Mouse (Mus musculus): ENCODE data around the gene Hs3st4. TPM values are rescaled to one million over a fixed set of nuclear protein-coding genes. Genes with fewer than 3 reads are reported as not detected.

Hs3st4 gene
- not detected in 2 replicates for total RNA-seq (2015)
- not detected in 2 replicates for total RNA-seq (2017)

DNA sequence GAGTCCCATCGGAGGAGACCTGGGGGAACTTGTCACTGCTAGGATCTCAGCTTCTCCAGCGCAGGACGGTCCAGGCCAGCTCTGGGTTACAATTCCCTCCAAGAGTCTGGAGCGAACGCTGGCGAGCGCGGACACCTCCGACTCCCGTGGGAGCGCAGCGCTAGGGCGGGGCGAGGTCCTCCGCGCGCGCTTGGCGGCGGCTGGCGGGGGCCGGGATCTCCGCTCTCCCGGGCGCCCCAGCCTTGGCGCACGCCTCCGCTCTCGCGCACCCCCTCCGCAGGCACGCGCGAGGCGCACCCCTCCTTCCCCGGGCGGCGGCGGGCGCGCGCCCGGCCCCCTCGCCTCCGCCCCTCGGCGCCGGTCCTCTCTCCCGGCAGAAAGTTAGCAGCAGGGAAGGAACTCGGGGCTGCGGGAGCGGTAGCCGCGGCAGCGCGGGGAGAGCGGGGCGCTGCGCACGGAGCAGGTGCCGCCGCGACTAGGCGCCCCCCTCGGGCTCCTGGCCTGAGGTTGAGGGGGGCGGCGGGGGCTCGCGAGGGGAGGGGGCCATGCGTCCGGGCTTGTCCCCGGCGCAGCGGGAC lies at the start of gene Hs3st4:
Gene Hs3st4, plus strand, starts transcription at position 409 of the 578 bp plus-strand sequence.
- no peak for ATAC-seq (ENCODE audit: poor library complexity, severe bottlenecking)

DNA sequence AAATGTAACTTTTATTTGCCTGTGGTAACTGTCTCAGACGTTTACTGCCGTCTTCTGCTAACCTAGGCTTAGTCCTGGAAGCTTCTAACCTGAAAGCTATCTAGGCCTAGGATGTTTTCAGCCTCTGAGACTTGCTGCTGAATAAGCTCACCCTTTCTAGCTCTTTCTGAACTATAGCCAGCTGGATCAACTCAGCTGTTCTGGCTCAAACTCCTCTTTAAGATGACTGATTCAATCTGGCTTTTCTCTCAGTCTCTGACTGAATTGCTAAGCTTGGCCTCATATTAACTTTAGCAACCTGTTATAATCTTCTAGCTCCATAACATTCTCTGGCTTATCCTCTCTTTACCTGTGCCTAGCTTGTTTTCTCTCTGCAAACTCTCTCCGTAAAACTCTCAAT lies 35.8 kb upstream of the Hs3st4 start:
- no peak for ATAC-seq (ENCODE audit: poor library complexity, severe bottlenecking)

DNA sequence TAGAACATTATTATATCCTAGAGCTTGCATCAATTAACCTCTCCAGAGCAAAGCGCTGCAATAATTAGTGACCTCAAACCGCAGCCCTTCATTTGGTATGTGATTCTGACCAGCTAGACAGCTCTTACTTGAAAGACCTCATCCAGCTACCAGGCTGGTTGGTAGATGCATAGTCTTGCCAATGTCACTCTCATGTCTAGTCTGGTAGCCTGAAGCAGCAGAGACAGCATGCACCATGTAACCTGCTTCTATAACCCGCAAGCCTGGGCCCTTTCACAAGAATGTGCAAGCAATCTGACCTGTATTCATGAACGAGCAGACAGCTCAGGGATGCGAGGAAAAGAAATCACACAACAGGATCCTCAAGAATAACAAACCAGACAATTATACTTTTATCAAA lies 19.6 kb upstream of the Hs3st4 start:
- no peak for ATAC-seq (ENCODE audit: poor library complexity, severe bottlenecking)

DNA sequence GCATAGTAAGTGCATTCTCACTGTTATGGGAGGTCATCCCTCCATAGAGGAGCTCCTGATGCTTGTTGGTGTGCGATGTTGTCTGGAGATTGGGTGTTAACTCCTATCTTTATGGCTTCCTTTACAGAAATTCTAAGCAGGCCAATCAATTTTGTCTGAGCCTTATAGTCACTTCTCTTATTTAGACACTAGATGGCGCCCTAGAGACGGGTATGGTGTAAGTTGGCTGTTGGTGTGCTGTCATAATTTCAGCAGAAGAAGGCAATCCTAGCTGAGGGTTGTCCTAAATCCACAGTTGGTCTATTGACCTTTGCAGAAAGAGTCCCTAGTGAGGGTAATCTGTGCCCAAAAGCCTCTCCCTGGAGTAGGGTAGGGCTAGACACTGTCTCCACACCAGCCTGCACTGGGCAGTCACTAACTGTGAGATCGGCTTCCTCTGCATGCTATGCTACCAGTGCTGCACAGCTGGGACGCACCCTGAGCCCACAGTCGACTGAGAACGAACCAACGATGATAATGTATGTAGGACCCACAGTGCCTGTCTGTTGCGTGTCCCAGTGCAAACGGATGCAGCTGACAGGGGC lies 18.0 kb upstream of the Hs3st4 start:
- ATAC-seq (ENCODE audit: poor library complexity, severe bottlenecking): peak; percentile 35; the same call in 1 of the 2 replicates

DNA sequence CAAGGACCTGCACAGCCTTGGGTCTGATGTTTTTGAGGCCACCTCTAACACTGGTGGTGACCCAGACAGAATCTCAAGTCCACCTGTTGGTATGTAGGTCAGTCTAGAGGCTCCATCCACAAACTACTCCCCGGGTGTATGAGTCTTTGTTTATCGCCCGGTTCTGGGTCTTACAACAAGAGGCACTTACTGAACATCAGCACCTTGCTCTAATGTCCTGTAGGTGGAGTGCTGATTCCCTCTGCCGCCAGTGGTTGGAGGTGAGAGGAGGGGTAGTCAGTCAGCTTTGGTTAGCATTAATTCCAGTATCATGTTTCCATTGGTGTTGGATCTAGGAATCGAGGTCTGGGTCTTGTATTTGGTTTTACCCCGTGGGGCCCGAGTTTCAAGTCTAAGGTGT lies 17.2 kb upstream of the Hs3st4 start:
- no peak for ATAC-seq (ENCODE audit: poor library complexity, severe bottlenecking)

DNA sequence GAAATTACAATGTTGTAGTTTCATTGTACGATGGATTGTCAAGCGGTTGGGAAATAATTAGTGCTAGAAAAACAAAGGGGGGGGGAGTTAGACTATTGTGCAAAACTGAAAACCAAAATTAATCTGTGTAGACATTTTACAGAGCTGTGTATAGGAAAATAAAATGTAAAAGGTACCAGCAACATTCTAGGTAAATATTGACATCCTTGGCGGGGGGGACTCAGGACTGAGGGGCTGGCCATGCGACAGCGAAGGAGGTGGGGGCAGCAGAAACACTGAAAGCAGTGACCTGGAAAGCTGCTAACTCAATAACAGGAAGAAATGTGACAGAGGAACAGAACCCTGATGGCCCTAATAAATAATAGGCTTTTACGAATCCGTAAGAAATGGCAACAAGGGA lies 7.2 kb upstream of the Hs3st4 start:
- no peak for ATAC-seq (ENCODE audit: poor library complexity, severe bottlenecking)

DNA sequence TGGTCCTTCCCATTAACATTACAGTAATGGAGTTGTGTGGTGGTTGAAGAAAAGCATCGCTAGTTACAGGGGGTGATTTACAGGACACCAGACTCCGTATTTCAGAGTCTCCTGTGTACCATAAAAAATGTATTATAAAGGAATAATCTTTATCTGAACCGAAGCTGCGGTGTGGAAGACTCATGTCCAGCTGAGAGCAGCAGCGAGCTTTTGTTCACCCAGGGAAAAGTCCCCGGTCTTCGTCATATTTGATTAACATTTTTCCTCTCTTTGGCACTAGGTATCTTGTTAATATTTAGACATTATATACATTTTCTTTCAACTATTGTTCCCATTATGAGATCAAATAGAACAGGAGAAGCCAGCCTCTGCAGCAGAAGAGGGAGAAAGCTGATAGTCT lies 1.2 kb upstream of the Hs3st4 start:
- no peak for ATAC-seq (ENCODE audit: poor library complexity, severe bottlenecking)

DNA sequence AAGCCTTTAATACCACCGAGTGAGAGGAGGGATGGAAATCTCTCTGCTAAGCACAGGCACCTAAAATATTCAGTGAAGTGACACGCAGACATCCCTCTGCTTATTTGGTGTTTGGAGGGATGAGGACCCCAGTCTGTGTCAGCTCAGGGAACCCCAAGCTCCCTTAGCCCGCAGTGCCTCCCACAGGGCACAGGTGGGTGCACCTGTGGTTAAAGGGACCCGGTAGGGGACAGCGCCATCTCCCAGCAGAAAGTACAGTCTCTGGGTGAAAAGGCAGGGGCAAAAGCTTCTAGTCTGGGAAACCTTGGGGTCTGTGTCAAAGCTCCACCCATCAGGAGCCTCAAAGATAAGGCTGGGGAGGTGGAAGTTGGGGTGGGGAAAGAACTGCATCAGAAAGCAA lies 659 bp upstream of the Hs3st4 start:
- no peak for ATAC-seq (ENCODE audit: poor library complexity, severe bottlenecking)

DNA sequence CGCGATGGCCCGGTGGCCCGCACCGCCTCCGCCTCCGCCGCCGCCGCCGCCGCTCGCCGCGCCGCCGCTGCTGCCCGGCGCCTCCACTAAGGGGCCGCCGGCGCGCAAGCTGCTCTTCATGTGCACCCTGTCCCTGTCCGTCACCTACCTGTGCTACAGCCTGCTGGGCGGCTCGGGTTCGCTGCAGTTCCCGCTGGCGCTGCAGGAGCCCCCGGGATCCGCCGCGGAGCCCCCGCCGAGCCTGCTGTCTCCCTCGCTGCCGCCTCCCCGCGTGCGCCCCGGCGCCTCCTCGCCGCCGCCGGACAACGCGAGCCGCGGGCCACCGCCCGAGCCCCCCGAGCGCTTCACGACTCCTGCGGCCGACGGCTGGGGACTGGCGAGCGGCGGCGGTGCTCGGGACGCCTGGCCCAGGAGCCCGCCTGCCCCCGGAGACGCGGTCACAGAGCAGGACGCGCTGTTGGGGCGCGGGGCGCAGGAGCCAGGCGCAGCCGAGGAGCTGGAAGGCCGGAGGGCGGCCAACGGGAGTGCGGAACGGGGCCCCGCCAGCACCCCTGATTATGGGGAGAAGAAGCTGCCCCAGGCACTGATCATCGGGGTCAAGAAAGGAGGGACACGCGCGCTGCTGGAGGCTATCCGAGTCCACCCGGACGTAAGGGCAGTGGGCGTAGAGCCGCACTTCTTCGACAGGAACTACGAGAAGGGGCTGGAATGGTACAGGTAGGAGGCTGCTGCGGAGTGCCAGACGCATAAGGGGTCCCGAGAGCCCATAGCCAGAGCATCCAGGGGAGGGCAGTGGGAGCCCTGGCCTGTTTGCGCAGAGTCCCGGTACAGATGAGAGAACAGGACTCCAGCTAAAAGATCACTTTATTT lies 743 bp downstream of the Hs3st4 start:
- ATAC-seq (ENCODE audit: poor library complexity, severe bottlenecking): no peak

DNA sequence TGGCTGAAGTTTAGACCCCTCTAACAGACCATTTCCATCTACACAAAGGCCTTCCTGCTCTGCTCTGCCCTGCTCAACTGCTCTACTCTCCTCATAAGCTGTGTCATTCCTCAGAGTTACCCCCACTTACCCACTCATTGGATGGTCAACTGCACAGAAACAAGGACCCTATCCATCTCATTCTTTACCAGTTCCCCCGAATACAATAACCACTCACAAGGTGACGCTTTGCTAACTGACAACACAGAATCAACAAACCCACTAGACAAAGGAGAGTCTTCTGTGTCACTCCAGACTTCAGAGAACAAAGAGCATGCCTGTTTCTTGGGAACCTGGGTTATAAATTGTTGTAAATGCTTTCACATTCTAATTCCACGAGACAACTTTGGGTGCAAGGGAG lies 9.5 kb downstream of the Hs3st4 start:
- no peak for ATAC-seq (ENCODE audit: poor library complexity, severe bottlenecking)

DNA sequence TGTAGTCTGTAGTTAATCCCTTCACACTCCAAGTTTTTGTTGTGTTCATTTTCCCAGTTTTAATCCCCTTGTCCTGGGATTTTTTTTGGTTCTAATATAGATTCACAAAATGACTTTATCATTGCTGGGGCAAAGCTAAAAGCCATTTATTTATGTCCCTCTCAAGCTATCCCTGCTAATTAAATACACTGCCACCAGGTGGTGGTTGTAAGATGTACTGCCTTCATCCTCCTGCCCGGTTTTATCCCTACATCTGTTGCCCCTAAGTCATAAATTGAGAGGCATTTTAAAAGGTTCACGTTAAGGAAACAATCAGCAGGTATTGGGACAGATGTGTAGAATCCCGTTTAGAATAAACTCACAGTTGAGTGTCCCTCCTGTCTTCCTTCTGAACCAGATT lies 14.6 kb downstream of the Hs3st4 start:
- ATAC-seq (ENCODE audit: poor library complexity, severe bottlenecking): no peak

DNA sequence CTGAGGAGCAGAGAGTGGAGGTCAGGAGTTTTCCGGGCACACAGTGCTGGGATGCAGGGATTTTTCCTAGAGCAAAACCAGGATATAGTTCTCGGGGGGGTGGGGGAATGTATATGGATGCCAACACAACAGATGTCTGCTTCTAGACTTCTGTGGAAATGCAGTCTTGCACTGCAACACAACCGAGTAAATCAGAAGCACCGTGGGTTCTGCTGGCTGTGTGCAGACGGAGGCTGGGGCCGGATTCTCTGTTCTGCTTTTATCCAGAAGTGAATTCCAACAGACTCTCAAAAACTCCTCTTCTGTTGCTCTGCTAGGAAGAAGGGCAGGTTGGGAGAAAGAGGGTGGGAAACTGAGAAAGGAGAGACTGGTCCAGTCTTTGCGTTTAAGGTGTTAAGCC lies 15.9 kb downstream of the Hs3st4 start:
- ATAC-seq (ENCODE audit: poor library complexity, severe bottlenecking): no peak

DNA sequence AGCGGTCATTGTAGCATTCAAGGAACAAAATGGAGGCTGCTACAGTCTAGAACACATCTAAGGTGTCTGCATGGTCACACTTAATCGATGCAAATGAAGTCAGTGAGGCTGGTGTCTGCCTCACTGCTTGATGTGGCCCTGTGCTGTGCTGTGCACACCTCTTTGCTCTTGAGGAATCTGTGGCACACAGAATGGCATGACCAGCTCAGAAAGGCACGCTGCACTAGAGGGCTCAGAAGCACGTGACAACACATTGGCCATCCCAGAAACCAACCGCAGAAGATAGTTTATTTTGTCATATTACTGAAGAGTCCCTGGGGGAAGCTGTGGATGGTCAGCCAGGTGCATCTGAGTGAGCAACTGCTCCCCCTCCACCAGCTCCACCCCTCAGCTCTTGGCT lies 44.2 kb downstream of the Hs3st4 start:
- no peak for ATAC-seq (ENCODE audit: poor library complexity, severe bottlenecking)

DNA sequence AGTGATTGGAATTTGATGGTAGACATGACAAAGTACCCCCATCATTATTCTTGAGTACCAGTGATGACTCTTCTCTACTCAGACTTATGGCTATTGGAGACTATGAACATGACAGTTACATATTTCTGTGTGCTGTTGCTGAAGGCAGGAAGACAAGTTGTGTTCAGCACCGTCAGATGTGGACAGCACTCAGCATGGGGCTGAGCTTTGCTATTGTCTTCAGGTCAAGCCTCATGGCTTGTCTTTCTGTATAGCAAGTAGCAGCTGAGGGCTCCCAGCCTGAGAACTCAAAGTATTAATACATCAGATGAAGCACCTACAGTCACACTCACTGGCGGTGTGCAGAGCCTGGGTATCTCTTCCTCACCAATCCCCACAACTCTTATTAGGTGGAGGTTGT lies 49.6 kb downstream of the Hs3st4 start:
- no peak for ATAC-seq (ENCODE audit: poor library complexity, severe bottlenecking)

DNA sequence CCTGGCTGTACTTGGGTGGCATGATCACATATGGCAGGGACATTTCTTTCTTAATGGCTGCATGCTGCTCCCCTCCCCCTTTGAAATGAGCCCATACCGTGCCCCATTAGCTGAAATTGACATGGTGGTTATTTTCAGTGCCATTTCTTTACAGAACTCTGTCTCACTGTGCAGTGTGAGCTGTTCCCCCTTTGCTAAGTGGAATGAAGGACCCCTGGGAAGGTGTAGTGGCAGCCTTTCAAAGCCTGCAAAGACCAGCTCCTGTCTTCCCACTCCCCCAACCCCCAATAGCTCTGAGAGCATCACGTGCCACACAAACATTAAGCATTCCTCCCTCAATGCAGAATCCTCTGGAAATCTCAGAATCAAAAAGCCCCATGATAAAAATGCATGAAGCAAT lies 50.7 kb downstream of the Hs3st4 start:
- no peak for ATAC-seq (ENCODE audit: poor library complexity, severe bottlenecking)

DNA sequence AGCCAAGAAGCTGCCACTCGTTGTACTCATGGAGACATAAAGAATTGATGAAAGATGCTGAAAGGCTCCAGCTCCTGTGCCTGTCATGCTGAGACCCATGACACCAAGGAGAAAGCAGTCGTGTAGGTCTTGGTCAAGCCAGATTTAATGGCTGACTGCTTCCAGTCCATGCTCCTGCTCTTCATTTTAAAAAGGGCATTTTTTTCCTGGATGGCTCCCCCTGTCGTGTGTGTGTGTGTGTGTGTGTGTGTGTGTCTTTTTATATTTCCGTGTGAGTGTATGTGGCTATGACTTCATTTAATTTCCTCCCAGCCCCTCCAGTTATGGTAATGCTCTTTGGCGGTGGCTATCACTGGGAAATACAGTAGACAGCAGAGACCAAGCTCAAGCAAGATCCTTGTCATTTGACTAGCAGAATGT lies 54.6 kb downstream of the Hs3st4 start:
- ATAC-seq (ENCODE audit: poor library complexity, severe bottlenecking): no peak

DNA sequence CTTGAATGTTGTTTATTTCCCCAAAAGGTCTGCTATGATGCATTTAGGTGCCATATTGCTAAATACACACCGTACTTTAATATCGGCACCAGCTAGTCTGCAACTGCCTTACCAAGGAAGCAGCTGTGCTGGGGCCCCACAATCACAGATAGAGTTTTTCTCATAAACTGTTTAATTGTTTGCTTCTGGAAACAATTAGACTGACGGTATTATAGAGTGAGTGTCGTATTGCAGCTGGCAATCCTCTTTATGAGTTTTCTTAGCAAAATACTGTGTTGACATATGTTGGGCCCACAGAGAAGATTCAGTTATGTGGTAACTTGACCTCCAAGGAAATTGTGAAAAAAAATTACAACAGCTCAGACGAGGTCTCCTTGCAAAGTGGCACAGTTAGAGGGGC lies 56.5 kb downstream of the Hs3st4 start:
- no peak for ATAC-seq (ENCODE audit: poor library complexity, severe bottlenecking)

DNA sequence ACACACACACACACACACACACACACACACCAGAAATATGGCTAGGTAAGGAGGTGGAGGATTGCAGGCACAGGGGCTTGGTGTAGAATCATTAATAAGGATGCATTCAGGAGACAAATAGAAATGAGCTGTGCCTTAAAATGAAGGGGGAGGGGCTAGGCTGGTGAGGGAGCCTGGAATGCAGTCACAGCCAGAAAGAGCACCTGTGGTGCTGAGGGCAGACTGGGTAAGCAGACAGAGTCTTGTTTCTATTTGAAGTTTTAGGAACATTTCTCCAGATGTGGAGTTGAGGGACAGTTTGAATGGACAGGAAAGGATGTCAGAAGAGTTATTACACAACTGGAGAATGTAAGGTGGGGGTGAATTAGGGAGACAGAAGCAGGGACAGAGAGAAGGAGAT lies 64.7 kb downstream of the Hs3st4 start:
- no peak for ATAC-seq (ENCODE audit: poor library complexity, severe bottlenecking)

DNA sequence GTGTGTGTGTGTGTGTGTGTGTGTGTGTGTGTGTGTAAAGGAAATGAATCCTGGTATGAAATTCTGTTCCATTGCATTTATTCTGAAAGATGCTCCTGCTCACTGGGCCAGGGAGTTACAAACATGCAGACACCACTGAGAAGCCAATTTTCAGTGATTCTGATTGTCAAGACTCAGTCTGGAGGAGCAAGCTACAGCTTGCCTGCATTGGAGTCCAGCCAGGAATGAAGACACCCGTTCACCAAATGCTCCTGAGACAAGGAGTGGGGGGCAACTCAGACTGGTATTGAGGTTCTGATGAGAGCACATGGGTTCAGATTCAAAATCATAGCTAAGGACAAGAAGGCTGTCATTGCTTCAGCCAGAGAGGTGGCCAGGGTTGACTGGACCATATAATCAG lies 66.3 kb downstream of the Hs3st4 start:
- ATAC-seq (ENCODE audit: poor library complexity, severe bottlenecking): no peak

DNA sequence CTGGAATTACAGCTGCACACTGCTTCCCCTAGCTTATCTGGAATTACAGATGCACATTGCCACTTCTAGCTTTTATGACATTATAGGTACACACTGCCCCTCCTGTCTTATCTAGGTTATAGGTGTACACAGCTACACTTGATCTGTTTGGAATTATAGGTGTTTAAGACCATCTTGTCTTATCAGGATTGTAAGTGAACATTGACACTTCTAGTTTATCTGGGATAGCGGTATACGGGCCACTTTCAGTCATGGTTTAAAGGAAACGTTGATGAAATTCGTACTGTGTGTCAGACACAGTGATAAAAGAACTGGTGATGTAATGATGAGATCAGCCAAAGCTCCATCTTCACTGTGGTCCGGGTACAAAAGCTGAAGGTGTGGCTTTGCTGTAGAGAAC lies 67.8 kb downstream of the Hs3st4 start:
- ATAC-seq (ENCODE audit: poor library complexity, severe bottlenecking): no peak

DNA sequence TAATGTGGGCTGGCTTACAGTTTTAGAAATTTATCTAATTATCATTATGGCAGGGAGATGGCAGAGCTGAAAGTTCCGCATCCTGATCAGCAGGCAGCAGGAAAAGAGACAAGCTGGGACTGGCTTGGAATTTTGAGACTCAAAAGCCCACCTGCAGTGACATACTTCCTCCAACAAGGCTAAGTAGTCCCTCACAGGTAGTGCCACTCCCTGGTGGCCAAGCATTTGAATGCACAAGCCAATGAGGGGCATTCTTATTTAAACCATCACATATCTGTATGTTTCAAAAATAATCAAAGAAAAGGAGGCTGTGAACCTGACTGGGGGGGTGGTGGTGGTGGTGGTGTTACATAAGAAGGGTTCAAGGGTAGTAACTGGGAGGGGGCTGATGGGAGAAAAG lies 101.1 kb downstream of the Hs3st4 start:
- no peak for ATAC-seq (ENCODE audit: poor library complexity, severe bottlenecking)

DNA sequence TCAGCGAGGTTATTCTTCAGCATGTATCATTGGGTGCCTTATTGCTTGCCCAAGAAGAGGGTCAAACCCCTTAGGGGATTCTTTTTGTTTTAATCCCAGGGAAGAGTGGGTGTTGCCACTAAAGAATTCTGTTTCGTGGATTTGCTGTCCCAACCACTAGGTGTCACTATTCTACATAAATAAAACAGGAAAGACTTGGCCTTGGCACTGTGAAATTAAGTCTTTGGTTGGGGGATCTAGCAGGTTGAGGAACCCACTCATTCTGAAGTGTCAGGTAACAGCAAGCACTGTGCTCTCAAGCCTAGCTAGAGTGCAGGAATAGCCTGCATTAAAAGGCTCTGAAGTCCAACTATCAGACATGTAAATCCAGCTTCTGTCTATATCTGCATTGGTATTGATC lies 146.3 kb downstream of the Hs3st4 start:
- no peak for ATAC-seq (ENCODE audit: poor library complexity, severe bottlenecking)
